ENCODE assay signal across 28 mouse cellular contexts in genomic region chr15:100759286-100759685, GRCm38 (mm10). TPM values are rescaled to one million over a fixed set of nuclear protein-coding genes. Genes with fewer than 3 reads are reported as not detected.
"Had no signal": no experiment of that assay in that cellular context is flagged by ENCODE, and none has a peak within 500 bp of the region (broad histone marks: within the 10 kb centered on the region; RNA-seq: fewer than 3 reads in every experiment).

No protein-coding gene starts in this region.

- H3K9ac ChIP-seq: embryonic facial prominence, embryonic 12.5 days; embryonic facial prominence, embryonic 13.5 days; embryonic facial prominence, embryonic 15.5 days; forebrain, embryonic 12.5 days; forebrain, embryonic 13.5 days; forebrain, embryonic 15.5 days; forebrain, postnatal 0 days had no signal

- H3K9me3 ChIP-seq: embryonic facial prominence, embryonic 10.5 days; embryonic facial prominence, embryonic 12.5 days; embryonic facial prominence, embryonic 13.5 days; embryonic facial prominence, embryonic 15.5 days; forebrain, embryonic 10.5 days; forebrain, embryonic 12.5 days; forebrain, embryonic 13.5 days; forebrain, embryonic 15.5 days had no signal

- H3K4me3 ChIP-seq: embryonic facial prominence, embryonic 10.5 days; embryonic facial prominence, embryonic 12.5 days; embryonic facial prominence, embryonic 13.5 days; embryonic facial prominence, embryonic 15.5 days; erythroblast, embryonic 14.5 days; forebrain, embryonic 10.5 days; forebrain, embryonic 12.5 days; forebrain, embryonic 13.5 days; forebrain, embryonic 15.5 days; gastrocnemius, adult 2 months; heart, adult 2 months had no signal

- H3K27me3 ChIP-seq: forebrain, embryonic 12.5 days; forebrain, embryonic 13.5 days; forebrain, embryonic 15.5 days had no signal

- H3K36me3 ChIP-seq: embryonic facial prominence, embryonic 10.5 days; embryonic facial prominence, embryonic 12.5 days; embryonic facial prominence, embryonic 13.5 days; embryonic facial prominence, embryonic 15.5 days; forebrain, embryonic 10.5 days; forebrain, embryonic 12.5 days; forebrain, embryonic 15.5 days had no signal

- H3K27ac ChIP-seq: embryonic facial prominence, embryonic 10.5 days; embryonic facial prominence, embryonic 12.5 days; embryonic facial prominence, embryonic 13.5 days; embryonic facial prominence, embryonic 15.5 days; forebrain, embryonic 10.5 days; forebrain, embryonic 12.5 days; forebrain, embryonic 13.5 days; forebrain, embryonic 15.5 days; gastrocnemius, adult 2 months; heart, adult 2 months had no signal

- ATAC-seq: forebrain, embryonic 13.5 days; forebrain, embryonic 14.5 days; forebrain, embryonic 15.5 days; forebrain, embryonic 16.5 days; forebrain, postnatal 0 days had no signal

- DNase-seq: cerebellum, adult 2 months; cerebellum, adult 8-10 months; cerebellum, adult 9-10 months; cerebellum, adult 9-11 months; cerebellum, postnatal 10 days; cerebellum, postnatal 14 days; cerebellum, postnatal 25 days; cerebellum, postnatal 36 days; embryo, embryonic 11 days; forebrain, postnatal 0 days; gastrocnemius, adult 2 months; gastrocnemius, postnatal 10 days; gastrocnemius, postnatal 14 days; gastrocnemius, postnatal 25 days; gastrocnemius, postnatal 36 days; heart, adult 18-20 months; heart, adult 2 months had no signal

- H3K4me2 ChIP-seq: embryonic facial prominence, embryonic 12.5 days; embryonic facial prominence, embryonic 13.5 days; embryonic facial prominence, embryonic 15.5 days; forebrain, embryonic 12.5 days; forebrain, embryonic 13.5 days; forebrain, embryonic 15.5 days had no signal

RNA-seq across cellular contexts. Expression of gene Galnt6, which starts 30.1 kb away (rescaled TPM):
- polyA plus RNA-seq: forebrain, embryonic 10.5 days had no signal
